Mouse (Mus musculus) left cerebral cortex, postnatal 36 days (tissue): Measurements from ENCODE around the gene Atxn7l1. TPM values are rescaled to one million over a fixed set of nuclear protein-coding genes. Genes with fewer than 3 reads are reported as not detected.
"Not testable (repeated sequence)": the region's sequence is repeated elsewhere in the genome, so short reads cannot be mapped to it uniquely, and the experiment has no call there.

Experiments
- DNase-seq, 2 experiments: peaks; one replicate each; pipeline ENCODE4 v3.0.0; 2021 to 2022; ENCODE audit warnings: low spot score in 2 of 2, mixed read lengths in 1 of 2
- intact Hi-C: fragments of 180-260 bp; cut with DNase I; formaldehyde crosslinking; loops from one replicate; pipeline ENCODE4 v1.15.1; 2025
- total RNA-seq, 2 experiments: library from RNA; stranded (reverse); gene quantifications; 2 replicates each; pipeline ENCODE4 v1.2.3; 2021

Gene Atxn7l1
- total RNA-seq, 2 experiments from 2014 or later, result 49.8 to 67.5 TPM

GRCm38 (mm10) chr12:33146622-33147433 lies 665 bp upstream of the Atxn7l1 start:
- intact Hi-C loops, result loop anchor here (5.0 to 10.0 kb wide), 2 partner anchors 98 to 185 kb away; no protein-coding TSS in a partner anchor
- peak in 1 of 2 experiments; percentile 44 for DNase-seq

DNA sequence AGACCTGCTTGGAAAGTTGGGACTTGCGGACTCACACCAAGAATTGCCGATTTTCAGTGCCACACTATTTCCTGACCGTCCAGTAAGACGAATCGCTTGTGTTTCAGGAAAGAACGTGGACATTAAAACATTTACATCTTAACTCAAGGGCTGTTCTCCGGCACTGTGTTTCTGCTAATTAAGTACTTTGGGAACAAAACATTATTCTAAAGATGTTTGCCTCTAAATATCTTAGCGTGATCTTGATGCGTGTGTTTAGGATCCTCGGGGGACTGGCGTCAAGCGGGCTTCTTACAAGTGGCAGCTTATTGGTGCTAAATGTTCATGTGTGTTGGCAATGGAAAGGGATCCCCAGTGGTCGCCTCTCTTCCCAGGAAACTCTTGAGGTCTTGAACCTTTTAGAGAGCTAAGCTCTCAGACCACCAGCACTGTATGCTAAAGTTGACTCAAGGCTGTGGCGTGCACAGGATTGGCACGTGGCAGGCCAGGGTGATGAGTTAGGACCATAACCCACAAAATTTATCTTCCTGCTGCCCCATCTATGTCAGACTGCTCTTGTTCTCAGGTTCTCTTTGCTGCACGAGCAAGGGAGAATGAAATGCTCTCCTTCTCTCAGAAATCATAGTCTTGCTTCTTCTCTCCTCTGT lies 2.2 kb downstream of the Atxn7l1 start:
- intact Hi-C loops, result loop anchor here (5.0 to 10.0 kb wide), 2 partner anchors 95 to 183 kb away; no protein-coding TSS in a partner anchor
- no peak for DNase-seq

DNA sequence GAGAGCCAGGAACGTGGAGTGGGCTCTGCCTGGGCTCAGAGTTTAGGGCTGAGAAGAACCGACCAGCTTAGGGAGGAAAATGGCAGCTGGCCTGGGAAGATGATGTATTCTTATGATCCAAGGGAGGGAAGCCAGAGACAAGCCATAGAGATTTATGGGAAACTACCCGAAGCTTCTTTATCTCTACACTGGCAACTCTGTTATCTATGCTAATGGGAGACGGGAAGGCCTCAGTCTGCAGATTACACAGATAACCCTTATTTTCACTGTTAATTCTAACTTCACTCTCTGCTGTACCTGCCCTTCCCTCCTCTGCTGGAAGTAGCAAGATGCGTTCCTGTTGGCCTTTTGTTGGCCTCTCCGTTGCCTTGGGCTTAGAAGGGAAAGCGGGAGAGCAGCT lies 5.6 kb downstream of the Atxn7l1 start:
- intact Hi-C loops, result no loop called here
- no peak for DNase-seq

DNA sequence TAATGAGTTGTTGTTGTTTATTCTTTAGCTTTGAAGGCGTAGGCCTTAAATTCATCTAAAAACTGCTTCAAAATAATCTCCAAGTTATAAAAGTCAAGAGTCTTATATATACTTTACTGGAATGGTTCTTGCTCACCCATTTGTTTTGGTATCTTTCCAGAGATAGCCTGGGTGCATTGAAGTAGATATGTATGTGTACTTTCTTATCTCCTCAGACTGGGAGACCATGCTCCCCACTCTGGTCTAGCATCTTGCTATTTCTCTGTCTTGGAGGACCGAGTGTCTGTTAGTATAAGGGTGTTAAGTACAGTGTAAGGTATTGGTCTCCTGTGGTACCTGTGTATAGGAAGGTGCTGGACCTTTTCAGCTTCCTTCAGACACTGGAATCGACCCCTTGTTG lies 6.4 kb downstream of the Atxn7l1 start:
- DNase-seq, result no peak
- intact Hi-C loops, result no loop called here

DNA sequence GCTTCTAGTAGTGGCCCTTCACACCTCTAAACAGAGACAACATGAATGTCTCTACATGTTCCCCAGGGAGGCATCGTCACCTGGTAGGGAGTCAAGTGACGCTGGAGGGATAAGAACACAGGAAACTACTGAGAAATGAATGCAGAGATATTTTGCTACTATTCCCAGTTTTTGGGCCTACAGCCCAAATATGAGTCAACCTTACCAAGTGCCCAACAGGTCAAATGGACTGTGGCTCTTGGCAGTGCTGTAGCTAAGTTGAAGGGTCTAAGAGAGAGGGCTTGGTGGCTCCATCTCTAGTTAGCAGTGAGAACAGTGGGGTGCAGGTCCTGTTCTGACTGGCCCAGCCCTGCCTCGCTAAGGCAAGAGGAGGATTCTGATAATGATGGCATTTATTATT lies 7.2 kb downstream of the Atxn7l1 start:
- intact Hi-C loops, result no loop called here

GRCm38 (mm10) chr12:33156334-33157018 lies 9.0 kb downstream of the Atxn7l1 start:
- no peak for DNase-seq
- intact Hi-C loops, result no loop called here

More for the DNA sequence above, 7.2 kb downstream of the Atxn7l1 start:
- no peak for DNase-seq

DNA sequence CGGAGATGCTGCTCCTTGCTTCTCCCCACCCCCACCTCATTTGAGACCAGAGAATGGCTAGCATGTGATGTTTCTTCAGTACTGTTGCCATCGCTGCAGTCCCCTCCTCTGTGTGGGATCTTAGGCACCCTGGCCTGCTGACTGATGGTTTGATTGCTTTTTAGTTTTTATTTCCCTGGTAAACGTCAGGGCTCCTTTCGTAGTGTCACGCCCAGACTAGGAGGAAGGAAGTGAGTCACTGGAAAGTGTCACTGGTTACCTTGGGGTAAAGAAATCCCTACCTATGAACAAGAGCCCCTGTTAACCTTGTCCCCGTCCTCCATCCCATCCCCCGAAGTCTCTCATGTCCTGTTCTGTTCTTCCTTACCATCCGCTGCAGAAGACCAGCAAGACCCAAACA lies 10.8 kb downstream of the Atxn7l1 start:
- DNase-seq, result no peak
- intact Hi-C loops, result no loop called here

DNA sequence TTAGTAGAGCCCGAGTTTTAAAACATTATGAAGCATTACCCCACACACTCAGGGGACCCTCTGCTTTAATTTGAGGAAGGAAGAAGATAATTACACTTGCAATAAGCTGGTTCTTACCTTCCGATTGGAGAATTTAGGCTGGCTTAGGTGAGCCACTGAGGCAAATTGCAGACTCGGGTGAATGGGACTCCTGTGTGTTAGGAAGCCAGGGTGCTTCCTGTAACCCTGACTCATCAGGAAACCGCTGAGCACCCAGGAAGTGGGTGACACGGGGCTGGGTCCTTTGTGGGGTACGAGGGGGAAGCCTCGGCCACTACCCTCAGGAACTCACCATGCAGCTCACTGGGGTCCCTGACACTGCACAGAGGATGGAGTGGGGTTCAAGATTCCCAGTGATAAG lies 12.9 kb downstream of the Atxn7l1 start:
- intact Hi-C loops, result no loop called here
- no peak for DNase-seq

DNA sequence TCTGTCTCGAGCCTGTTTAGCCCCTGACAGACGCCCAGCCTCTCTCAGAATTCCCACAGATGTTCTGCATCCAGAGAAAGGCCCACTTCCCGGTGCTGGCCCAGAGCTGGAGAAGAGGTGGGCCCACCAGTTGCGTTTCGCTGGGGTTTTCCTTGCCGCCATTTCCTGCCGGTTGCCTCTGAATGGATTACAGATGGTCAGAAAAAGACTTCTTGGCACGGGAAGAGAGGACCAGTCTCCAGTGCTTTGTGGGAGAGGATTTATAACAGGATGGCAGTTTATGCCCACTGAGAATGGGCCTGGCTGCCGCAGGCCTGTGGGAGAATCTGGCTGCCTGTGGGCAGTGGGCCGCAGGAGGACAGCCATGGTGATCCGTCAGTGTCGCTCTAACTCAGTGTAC lies 15.0 kb downstream of the Atxn7l1 start:
- intact Hi-C loops, result no loop called here
- peak in 1 of 2 experiments; percentile 37 for DNase-seq

GRCm38 (mm10) chr12:33164019-33164418 lies 16.5 kb downstream of the Atxn7l1 start:
- DNase-seq, intact Hi-C loops: not testable (repeated sequence)

- no peak for DNase-seq
- intact Hi-C loops, result no loop called here
These were observed 19.2 kb downstream of the Atxn7l1 start for GRCm38 (mm10) chr12:33166712-33167111.

DNA sequence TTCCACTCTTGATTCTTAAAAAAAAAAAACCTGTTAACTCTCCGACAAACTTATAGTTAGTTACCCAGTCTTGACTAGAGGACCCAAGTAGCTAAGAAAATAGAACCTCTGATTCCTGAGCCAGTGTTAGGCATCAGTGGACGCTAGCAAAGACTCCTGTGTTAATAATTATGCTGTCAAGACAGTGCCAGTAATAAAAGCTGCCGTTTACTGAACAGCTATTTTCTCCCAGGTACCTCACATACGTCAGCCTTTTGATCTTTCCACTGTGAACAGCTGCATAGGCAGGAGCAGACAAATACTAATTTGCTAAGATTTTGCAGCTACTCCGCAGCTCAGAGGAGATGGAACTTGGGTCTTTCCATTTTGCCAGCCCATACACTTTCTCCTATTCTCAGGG lies 20.1 kb downstream of the Atxn7l1 start:
- DNase-seq, result no peak
- intact Hi-C loops, result no loop called here

DNA sequence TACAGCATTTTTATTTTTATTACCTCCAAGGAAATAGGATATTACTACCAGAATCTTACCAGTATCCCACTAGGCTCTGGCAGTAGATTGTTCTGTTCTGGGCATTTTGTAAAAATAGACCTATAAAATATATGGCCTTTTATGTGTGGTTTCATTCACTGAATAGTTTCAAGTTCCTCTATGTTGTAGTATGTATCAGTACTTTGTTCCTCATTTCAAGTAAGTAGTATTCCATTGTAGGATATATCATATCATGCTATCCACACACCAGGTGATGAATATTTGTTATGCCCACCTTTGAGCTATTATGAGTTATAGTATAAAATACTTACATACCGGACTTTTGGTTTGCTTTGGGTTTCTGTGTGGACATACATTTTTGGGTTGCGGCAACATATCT lies 21.0 kb downstream of the Atxn7l1 start:
- intact Hi-C loops, result no loop called here
- DNase-seq, result no peak

GRCm38 (mm10) chr12:33169777-33170494 lies 22.4 kb downstream of the Atxn7l1 start:
- intact Hi-C loops, result no loop called here
- no peak for DNase-seq

DNA sequence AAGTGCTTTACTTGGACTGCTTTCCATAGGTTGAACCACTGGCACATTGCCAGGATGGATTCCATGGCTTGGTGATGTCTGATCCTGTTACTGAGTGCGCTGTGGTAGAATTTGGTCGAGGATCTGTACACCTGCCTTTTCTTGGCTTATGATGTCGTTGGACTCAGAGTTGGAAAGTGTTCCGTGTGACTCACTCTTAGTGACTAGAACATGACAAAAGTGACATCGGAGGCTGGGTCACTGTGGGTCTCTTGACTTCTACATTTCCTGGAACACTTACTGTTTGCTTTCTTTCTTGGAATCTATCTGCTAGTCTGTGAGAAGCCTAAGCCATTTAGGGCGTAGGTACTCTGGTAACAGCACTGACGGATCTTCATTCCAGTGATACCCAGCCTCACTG lies 23.3 kb downstream of the Atxn7l1 start:
- no peak for DNase-seq
- intact Hi-C loops, result no loop called here

GRCm38 (mm10) chr12:33172926-33173325 lies 25.4 kb downstream of the Atxn7l1 start:
- intact Hi-C loops, result no loop called here
- DNase-seq, result no peak

DNA sequence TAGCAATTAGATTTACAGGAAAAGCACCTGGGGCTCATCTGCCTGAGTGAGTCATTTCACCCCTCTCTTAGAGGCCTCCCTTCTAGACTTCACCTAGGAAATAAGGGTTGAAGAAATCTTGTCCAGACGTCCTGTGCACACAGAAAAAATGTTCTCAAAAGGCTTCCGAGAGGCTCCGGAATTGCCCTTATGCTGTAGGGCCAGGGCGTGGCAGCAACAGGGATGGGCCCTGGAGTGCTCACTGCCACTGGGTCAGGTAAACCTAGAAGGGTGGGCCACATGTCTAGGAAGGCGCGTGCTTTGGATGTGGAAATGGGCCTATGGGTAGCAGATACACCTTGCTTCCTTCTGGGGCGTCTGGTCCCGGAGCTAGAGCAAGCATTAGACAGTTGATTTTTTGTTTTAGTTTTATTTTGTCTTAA lies 26.2 kb downstream of the Atxn7l1 start:
- no peak for DNase-seq
- intact Hi-C loops, result no loop called here

- DNase-seq, result no peak
- intact Hi-C loops, result no loop called here
These were observed 26.7 kb downstream of the Atxn7l1 start for GRCm38 (mm10) chr12:33174171-33174570.

DNA sequence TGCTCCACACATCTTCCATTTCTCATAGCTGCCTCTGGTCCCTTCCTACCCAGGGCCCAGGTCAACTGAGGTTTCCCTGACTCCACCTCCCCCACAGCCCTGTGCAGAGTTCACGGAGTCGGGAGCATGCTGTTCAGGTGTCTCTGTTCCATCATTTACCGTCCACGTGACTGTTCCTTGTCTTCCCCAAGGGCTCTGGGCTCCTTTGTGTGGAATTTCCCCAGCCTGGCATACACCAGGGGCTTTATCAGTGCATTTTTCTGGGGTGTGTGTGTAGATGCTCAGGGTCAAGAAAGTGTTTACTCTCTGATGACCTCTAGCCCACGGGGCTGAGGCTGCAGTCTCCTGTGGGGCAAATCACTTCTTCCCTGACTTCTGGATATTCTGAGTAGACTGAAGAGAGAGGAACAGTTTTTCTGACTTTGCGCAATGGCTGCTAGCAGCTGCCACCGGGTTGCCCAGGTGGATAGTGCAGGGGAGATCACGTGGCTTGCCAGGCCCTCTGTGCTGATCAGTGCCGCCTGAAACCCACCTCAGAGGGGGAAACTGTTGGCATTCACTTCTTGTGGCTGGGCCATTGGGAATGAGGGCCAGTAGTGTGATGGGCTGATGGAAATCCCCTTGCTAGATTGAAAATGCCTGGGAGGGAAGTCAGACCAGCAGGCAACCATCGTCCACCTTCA lies 27.3 kb downstream of the Atxn7l1 start:
- DNase-seq, result no peak
- intact Hi-C loops, result no loop called here
